Mouse (Mus musculus) E14TG2a.4 (cell line): Measurements from ENCODE around the gene Stk16.

Experiments used
- H3K27me3 ChIP-seq: 2 replicates; pipeline ENCODE4 v1.6.1; 2014; ENCODE audit warnings: low read length, control low read depth; ENCODE audit not compliant: insufficient read depth
- H3K36me3 ChIP-seq: 2 replicates; pipeline ENCODE4 v1.6.1; 2014; ENCODE audit warnings: low read length, control low read depth; ENCODE audit not compliant: insufficient read depth
- H3K4me1 ChIP-seq: replicated peaks from 2 replicates; pipeline ENCODE4 v1.6.1; 2014; ENCODE audit warnings: low read depth, low read length, control low read depth
- H3K4me3 ChIP-seq: replicated peaks from 2 replicates; pipeline ENCODE4 v1.5.1; 2014; ENCODE audit warnings: mild to moderate bottlenecking, low read length
- H3K9me3 ChIP-seq: 2 replicates; pipeline ENCODE4 v1.6.1; 2014; ENCODE audit warnings: low read length, control low read depth
- CTCF ChIP-seq: conservative IDR thresholded peaks from 2 replicates; pipeline ENCODE4 v1.5.1; 2014; ENCODE audit warnings: low read length
- NANOG ChIP-seq: IDR thresholded peaks from 2 replicates; pipeline ENCODE4 v1.6.1; 2014; ENCODE audit warnings: borderline replicate concordance, low read length, mixed read lengths
- POU5F1 ChIP-seq: IDR thresholded peaks from 2 replicates; pipeline ENCODE4 v1.6.1; 2014; ENCODE audit warnings: low read length, borderline replicate concordance

Stk16 gene

DNA sequence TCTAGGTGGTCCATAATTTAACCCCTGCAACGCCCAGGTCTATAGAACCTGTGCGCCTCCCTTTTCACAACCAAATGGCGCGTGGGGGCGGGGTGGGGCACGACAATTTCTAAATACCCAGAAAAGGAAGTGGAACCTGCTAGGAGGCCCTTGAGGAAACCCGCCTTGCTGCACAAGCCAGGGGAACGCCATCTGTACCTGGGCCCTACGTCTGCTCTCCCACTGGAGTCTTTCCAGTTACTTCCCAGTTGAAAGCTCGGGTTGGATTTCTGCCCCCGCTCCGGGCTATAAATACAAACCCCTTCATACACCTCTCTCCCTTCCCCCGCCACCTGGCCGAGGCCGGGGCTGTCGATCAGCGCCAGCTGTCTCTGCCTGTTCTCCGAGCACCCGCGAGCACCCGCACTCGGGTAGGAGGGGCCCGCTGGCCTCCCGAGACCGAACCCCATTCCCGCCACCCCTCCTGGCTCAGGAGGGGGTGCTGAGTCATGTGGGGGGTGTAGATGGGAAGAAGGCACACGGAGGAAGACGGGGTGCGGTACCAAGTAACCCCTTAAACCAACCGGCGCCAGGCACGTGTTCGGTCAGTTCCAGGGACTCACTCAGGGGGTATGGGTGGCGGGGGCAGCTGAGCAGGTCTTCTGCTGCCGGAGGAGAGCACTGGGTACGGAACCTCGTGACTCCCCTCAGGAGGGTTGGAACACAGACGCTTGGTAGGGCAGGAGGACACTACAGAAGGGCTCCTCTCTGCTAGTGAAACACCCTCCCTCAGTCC lies 7.8 kb downstream of the Stk16 start:
- H3K4me1 ChIP-seq: peaks cover 95% of the 10 kb centered on the region
- peak overlapping the region; percentile 91 for H3K4me3 ChIP-seq
- TF ChIP-seq POU5F1 (no peak), NANOG (no peak), CTCF (no peak)
- no peaks in the 10 kb centered on the region for H3K9me3 ChIP-seq
- H3K27me3 ChIP-seq: peaks cover 16% of the 10 kb centered on the region
- peaks cover 46% of the 10 kb centered on the region for H3K36me3 ChIP-seq

DNA sequence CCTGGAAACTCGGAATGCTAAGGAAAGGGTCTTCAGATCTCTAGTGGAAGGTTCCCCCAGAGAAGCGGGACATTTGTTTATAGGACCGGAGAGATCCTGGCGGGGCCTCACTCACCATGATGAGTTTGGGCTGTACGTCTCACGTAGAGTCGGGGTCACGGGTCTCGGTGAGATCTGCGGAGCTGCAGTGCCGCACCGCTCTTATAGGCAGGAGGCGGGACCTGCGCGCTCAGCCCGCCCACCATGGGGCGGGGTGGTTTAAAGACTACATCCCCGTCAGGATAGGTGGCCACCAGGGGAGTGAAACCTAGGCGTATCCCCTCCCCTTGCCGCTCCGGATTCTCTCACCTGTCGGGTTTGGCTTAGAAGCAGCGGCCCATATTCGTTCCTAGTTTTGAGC lies 8.4 kb downstream of the Stk16 start:
- Histone ChIP-seq H3K4me3 (peak overlapping the region; percentile 91), H3K4me1 (peaks cover 95% of the 10 kb centered on the region), H3K27me3 (peaks cover 16% of the 10 kb centered on the region), H3K9me3 (no peaks in the 10 kb centered on the region), H3K36me3 (peaks cover 39% of the 10 kb centered on the region)
- no peak for TF ChIP-seq POU5F1
- no peak for TF ChIP-seq CTCF
- no peak for TF ChIP-seq NANOG

DNA sequence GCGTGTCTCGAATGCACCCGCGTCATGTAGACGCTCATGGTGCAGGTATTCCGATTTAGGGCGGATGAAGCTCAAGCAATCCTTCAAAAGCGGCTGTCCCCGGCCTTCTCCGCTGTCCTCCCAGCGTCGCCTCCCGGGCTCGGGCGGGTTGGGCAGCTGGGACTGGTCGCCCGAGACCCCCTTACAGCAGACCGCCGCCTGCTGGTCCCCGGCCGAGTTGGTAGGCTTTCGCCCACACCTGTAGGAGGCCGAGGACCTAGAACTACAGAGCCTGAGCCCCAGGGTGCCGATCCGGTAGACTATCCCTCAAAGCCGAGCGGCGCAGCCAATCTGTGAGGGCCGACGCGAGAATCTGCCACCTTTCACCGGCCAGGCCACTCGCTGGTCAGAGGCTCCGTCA lies 8.9 kb downstream of the Stk16 start, which contains the start of gene Tuba4a:
Gene Tuba4a (minus strand): TSS at position 335 of the 400 bp plus-strand sequence.
- Histone ChIP-seq H3K27me3 (peaks cover 16% of the 10 kb centered on the region), H3K4me1 (peaks cover 95% of the 10 kb centered on the region), H3K36me3 (peaks cover 35% of the 10 kb centered on the region), H3K4me3 (peak within 1 kb of the TSS; percentile 91), H3K9me3 (no peaks in the 10 kb centered on the region)
- TF ChIP-seq POU5F1 (no peak), CTCF (no peak), NANOG (no peak)

DNA sequence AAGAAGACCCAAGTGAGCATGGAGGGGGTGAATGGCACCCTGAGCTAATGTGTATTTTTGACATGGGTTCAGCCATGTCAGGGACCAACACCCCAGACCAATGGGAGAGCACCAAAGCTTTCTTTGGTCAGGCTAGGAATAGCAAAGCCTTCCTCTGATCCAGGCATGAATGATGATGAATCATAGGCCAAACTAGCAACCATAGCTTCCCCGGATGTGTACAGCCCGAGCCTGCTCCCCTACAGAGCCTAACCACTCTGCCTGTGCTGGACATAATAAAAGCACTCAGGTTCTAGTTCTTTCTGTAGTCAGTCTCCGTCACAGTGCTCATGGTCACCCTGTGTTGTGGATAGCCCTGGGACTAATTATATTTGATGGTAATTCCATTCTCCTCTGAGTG lies 10.9 kb downstream of the Stk16 start:
- TF ChIP-seq POU5F1 (no peak), NANOG (no peak), CTCF (no peak)
- no peaks in the 10 kb centered on the region for H3K9me3 ChIP-seq
- H3K36me3 ChIP-seq: peaks cover 15% of the 10 kb centered on the region
- peaks cover 16% of the 10 kb centered on the region for H3K27me3 ChIP-seq
- H3K4me1 ChIP-seq: peaks cover 95% of the 10 kb centered on the region
- peak overlapping the region; percentile 60; the same call in 1 of the 2 replicates for H3K4me3 ChIP-seq

DNA sequence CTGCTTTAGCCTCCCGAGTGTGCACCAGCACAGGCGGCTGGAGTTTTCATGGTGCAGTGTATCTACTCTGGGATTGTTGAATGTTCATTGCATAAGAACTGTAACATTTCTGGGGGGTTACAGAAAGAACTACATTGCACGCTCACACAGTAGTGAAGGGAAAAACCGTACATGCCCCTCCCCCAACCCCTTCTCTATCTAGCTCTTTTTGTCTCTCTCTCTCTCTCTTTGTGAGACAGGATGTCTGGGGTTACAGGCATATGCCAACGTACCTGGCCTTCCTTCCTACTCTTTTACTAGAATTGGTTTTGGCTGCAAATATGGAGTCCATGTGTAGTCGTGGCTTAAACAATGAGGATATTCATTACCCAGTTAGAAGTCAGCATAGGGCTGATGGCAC lies 12.3 kb downstream of the Stk16 start:
- no peaks in the 10 kb centered on the region for H3K9me3 ChIP-seq
- peaks cover under 1% of the 10 kb centered on the region; the same call in 1 of the 2 replicates for H3K36me3 ChIP-seq
- TF ChIP-seq NANOG (no peak), CTCF (no peak), POU5F1 (no peak)
- peaks cover 16% of the 10 kb centered on the region for H3K27me3 ChIP-seq
- H3K4me3 ChIP-seq: peak overlapping the region; percentile 60
- H3K4me1 ChIP-seq: peaks cover 95% of the 10 kb centered on the region

DNA sequence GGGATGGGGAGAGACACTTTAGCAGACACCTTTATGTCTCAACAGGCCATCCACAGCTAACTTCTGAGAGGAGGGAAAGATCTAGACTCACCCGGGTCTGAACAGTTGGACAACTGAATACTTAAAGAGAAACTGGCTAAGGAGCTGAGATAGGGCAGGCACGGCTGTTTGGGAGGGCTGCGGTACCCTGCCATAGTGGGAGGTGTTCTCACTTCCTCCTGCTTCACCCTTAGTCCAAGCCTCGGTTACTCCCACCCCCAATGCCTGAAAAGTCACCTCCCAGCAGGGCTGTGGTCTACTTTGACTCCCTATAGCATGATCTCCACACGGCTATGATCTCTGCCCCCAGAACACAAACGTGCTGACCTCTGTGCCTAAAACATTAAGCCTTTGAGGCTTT lies 12.9 kb downstream of the Stk16 start:
- H3K9me3 ChIP-seq: no peaks in the 10 kb centered on the region
- H3K4me1 ChIP-seq: peaks cover 97% of the 10 kb centered on the region
- peaks cover 16% of the 10 kb centered on the region for H3K27me3 ChIP-seq
- TF ChIP-seq NANOG: no peak
- no peak for TF ChIP-seq CTCF
- TF ChIP-seq POU5F1: no peak
- H3K4me3 ChIP-seq: peak overlapping the region; percentile 60
- no peaks in the 10 kb centered on the region for H3K36me3 ChIP-seq

DNA sequence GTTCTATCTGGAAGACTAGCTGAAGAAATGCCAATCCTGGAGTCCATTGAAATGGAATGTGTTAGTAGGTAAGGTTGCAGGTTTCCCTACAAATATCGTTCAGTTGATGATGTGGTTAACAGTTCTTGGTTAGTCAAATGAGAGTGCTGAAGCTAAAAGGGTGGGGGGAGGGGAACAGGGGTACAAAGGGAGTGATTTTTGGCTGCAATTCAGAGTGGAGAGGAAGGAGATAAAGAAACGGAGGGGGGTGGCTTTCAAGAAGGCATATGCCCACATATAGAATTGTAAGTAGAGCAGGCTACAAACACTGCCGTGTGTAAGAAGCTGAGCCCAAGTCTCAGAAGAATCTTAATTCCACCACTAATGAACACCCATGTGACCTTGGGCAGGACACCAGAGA lies 14.8 kb downstream of the Stk16 start:
- Histone ChIP-seq H3K4me3 (no peak overlapping the region), H3K27me3 (peaks cover 6% of the 10 kb centered on the region), H3K36me3 (peaks cover 9% of the 10 kb centered on the region; the same call in 1 of the 2 replicates), H3K4me1 (peaks cover 96% of the 10 kb centered on the region), H3K9me3 (peaks cover 6% of the 10 kb centered on the region; the same call in 1 of the 2 replicates)
- TF ChIP-seq POU5F1 (no peak), NANOG (no peak), CTCF (no peak)

DNA sequence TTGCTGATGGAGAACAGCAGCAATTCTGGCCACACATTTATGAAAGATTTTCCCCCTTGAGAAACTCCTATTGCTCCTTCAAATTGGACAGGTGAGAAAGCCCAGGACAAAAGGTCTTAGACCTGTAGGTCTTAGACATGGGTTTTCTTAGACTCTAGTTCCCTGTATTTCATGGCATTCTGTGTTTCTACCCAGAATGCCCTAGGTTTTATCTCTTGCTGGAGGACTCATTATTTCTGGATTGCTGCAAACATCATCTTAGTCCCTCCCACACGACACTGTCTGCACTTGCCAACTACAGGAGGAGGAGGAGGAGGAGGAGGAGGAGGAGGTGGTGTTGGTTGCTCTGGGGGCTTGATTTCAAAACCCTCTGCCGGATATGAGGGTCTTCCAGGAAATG lies 15.5 kb downstream of the Stk16 start:
- H3K4me3 ChIP-seq: 0 out of 2 replicates have a peak overlapping the region, but pooled peaks have one; percentile 1
- no peaks in the 10 kb centered on the region for H3K27me3 ChIP-seq
- peaks cover 16% of the 10 kb centered on the region for H3K36me3 ChIP-seq
- peaks cover 6% of the 10 kb centered on the region; the same call in 1 of the 2 replicates for H3K9me3 ChIP-seq
- TF ChIP-seq CTCF (no peak), POU5F1 (no peak), NANOG (no peak)
- peaks cover 96% of the 10 kb centered on the region for H3K4me1 ChIP-seq
